Mouse (Mus musculus): ENCODE measurements around the gene Tmem80.

The Tmem80 gene

GRCm38 (mm10) chr7:141326546-141327446 lies 743 bp upstream of the Tmem80 start:
- DNase-seq = no peak

DNA sequence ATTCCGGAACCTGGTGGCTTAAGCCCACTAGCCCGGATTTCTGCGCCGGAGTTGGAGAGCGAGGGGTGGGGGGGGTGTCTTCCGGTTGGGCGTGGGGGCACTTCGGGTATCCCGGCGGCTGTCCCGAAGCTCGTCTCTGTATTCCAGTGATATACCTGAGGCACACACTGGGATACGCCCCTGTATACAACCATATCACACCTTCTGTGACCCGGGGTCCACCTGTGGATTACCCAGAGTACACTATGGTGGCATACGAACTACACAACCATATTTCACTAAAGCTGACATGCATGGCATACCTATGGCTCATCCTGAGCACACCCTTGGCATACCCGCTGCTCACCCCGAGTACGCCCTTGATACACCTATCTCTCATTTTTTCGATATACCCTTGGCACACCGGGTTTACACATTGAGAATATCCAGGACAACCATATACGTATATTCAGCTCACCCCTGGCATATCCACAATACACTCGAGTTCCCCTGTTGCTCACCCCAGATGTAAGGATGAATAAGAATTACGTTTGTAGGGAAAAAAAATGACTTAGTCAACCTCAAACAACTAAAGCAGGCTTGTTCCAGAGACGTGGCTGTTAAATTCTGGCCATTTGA lies 943 bp downstream of the Tmem80 start:
- no peak for DNase-seq

- DNase-seq = no peak
Observed at GRCm38 (mm10) chr7:141330706-141331105, 3.2 kb downstream of the Tmem80 start.

- DNase-seq = no peak
Observed at GRCm38 (mm10) chr7:141331990-141332389, 4.5 kb downstream of the Tmem80 start.

GRCm38 (mm10) chr7:141335044-141335579 lies 7.6 kb downstream of the Tmem80 start:
- DNase-seq = no peak

GRCm38 (mm10) chr7:141335682-141336081 lies 8.1 kb downstream of the Tmem80 start:
- DNase-seq = no peak

GRCm38 (mm10) chr7:141336296-141336695 lies 8.8 kb downstream of the Tmem80 start:
- DNase-seq = no peak

DNA sequence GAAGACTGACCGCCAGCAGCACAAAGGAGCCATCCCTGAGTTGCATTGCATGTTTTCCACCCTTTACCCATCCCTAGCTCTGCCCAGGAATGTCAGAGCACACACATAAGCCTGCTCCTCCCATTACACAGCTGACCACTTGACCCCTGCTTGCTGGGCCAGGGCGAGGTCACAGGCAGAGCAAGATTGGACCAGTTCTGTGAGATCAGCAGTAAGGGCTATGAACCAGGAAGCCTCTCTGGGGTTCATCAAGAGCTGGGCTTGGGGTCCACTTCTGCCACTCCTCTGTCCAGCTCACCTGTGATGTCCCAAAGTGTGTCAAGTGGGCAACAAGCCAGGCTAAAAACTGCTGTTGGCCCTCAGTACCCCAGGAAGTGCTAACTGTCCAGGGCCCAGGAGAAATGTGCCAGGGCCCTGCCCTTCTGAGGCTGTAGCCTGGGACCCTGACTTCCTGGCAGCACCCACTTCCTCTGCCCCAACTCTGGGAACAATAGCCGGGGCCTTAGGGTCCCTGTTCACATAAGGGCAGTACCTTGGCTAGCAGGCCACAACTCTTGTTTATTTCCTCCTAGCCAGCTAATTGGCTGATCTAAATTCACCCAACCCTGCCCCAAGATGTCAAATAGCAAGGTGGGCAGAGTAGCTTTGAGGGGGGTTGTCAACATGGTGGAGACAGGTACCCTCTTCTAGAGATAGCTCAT lies 10.3 kb downstream of the Tmem80 start:
- DNase-seq = no peak

DNA sequence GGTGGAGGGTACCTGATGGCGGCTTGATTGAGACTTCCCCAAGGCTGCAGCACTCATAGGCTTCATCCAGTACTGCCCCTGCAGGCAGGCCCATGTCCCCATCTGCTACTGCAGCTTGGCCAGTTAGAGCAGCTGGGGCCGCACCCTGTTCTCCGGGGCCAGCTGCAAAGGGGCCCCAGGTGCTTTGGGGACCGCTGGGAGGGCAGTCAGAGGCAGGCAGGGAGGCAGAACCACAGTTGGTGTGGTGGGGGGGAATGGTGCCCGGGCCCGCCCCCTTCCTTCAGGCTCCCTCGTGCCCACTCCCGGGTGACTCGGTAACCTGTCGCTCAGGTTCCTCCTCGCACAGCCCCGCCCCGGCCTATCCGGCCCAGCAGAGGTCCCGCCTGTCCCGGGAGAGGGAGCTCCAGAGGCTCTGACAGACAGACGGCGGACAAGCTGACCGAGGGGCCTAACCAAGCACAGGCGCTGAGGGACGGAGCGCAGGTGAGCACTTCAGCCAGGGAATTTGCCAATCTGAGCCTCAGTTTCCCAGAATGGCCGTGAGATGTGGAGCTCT lies 11.1 kb downstream of the Tmem80 start, which contains the start of gene Eps8l2:
Gene Eps8l2 (plus strand): TSS at position 305 of the 556 bp plus-strand sequence.
- no peak for DNase-seq

DNA sequence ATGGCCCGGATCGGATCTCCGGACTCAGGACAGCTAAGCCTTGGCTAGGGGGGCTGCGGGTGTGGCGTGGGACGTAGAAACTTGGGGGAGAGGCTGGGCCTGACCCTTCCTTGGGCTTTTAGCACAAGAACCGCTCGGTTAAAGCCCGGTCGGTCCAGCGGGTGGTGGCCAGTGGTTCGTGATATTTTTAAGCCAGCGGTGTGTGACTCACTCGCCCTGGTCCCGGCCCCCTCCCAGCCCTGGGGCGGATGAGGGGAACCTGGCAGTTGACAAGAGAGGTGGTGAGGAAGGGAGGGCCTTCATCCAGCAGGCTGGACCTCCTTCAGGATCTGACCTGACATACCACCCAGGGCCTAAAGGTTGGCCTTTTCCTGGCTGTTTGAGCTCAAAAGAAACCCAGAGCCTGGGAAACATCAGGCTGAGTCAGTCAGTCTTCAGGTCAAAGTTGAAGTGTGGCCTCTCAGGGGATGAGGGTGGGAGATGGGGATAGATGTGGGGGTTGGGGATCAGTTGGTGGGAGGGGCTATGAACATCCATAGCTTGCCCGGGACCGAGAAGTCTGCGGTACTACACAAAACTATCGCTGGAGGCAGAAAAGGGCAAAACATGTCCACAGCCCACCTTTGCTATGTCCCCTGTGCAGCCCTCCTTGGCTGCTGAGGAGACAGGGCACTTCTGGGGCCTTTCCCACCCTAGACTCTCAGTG lies 11.8 kb downstream of the Tmem80 start:
- no peak for DNase-seq

- no peak for DNase-seq
Observed at GRCm38 (mm10) chr7:141340023-141340422, 12.5 kb downstream of the Tmem80 start.

DNA sequence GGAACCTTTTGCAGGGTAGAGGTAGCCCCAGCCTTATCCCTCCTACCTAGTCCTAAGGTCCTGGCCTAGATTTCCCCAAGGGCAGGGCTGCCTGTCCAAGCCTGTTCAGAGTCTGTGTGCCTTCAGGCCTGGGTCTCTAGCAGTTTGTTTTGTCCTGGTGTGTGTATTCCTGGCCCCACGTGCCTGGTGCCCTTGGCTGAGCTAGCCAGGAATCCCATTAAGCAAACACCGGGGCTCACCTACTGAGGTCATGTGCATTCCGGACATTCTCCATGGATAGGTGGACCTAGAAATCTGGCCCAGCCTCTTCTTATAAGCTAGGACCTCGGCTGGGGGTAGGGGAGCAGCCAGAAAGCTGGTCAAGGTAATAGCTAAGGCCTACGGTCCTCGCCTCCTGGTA lies 12.9 kb downstream of the Tmem80 start:
- DNase-seq = no peak

DNA sequence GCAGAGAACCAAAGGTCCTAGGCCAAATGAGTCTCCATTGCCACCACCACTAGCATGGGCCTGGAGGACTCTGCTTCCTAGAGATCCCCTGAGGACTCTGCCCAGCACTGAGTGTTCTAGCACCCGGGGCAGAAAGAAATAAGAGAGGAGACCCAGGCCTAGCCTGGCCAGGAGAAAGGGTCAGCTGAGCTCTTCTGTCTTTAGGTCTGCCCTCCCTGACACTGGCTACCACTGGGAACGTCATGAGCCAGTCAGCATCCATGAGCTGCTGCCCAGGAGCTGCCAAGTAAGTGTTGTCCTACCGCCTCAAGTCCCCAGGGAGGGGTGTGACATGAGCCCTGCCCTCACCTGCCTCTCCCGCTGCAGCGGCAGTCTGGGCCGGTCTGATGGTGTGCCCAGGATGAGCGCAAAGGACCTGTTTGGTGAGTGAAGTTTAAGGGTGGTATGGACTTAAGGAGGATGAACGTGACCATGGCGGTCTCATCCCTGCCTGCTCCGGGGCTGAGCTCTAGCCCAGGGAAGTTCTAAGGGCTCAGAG lies 14.2 kb downstream of the Tmem80 start:
- DNase-seq = no peak

GRCm38 (mm10) chr7:141343230-141343629 lies 15.7 kb downstream of the Tmem80 start:
- no peak for DNase-seq

- DNase-seq = no peak
Observed at GRCm38 (mm10) chr7:141343696-141344095, 16.2 kb downstream of the Tmem80 start.

GRCm38 (mm10) chr7:141344787-141345186 lies 17.2 kb downstream of the Tmem80 start:
- DNase-seq = no peak

GRCm38 (mm10) chr7:141351061-141351460 lies 23.5 kb downstream of the Tmem80 start:
- DNase-seq = no peak

DNA sequence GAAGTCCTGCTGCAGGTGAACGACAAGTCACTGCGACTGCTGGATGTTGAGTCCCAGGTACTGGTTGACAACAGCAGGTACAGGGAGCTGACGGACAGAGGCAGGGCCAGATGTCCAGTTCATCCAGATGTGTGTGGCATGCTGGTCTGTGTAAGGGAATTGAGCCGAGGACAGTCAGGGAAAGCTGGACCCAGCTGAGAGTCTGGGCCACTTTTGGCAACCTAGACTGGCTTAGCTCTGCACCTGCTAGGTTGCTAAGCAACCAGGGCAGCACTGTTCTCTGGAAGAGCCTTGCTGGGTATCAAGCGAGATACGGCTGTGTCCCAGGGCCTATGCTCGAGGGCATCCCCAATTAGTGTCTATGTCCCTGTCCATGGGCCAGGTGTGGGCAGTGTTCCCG lies 27.5 kb downstream of the Tmem80 start:
- DNase-seq = no peak

DNA sequence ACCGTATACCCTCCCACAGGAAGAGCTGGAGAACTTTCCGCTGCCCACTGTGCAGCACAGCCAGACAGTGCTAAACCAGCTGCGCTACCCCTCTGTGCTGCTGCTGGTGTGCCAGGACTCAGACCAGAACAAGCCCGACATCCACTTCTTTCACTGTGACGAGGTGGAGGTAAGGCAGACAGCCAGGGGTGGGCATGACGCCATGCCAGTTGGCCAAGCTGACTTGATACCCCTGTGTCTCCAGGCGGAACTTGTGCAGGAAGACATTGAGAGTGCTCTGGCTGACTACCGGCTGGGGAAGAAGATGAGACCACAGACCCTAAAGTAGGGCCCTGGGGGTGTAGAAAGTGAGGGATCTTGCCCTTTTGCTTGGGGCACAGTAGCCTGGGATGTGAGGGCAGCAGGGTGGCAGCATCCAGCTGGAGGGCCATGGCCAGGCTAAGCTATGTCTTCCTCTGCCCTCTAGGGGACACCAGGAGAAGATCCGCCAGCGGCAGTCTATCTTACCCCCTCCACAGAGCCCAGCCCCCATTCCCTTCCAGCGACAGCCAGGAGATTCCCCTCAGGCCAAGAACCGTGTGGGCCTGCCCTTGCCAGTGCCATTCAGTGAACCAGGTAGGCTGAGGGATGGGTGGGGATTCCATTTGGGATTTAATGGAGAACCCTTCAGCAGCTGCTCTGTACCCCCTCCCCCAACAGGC lies 28.2 kb downstream of the Tmem80 start:
- DNase-seq = no peak

- peak; percentile 36 for DNase-seq
Observed at GRCm38 (mm10) chr7:141356971-141357370, 29.4 kb downstream of the Tmem80 start.

DNA sequence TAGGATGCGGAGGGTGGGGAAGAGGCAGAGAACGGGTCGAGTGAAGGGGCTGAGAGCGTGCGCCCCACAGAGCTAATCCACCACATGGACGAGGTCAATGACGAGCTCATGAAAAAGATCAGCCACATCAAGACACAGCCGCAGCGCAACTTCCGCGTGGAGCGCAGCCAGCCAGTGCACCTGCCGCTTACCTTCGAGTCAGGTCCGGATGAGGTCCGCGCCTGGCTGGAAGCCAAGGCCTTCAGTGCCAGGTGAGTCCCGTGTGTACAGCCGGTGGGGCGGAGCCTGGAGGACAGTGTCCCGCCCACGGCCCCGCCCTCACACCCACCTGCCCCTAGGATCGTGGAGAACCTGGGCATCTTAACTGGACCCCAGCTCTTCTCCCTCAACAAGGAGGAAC lies 34.0 kb downstream of the Tmem80 start:
- DNase-seq = no peak

Measured in right cerebral cortex, postnatal 25 days (tissue).